Mouse (Mus musculus): ENCODE results near the gene Acp2.

Gene Acp2

GRCm38 (mm10) chr2:91255661-91256150 is 53.0 kb downstream of the Acp2 start, which contains the start of gene Pacsin3:
Pacsin3 (plus strand) TSS chr2:91255954.
- in situ Hi-C loops (cut with MboI, MseI), result no loop called here

- in situ Hi-C loops (cut with MboI, MseI), result no loop called here
These were observed 53.8 kb downstream of the Acp2 start for GRCm38 (mm10) chr2:91256256-91257125.

- in situ Hi-C loops (cut with MboI, MseI), result no loop called here
These were observed 54.7 kb downstream of the Acp2 start for GRCm38 (mm10) chr2:91257126-91257980.

GRCm38 (mm10) chr2:91258054-91258453 is 55.4 kb downstream of the Acp2 start:
- in situ Hi-C loops (cut with MboI, MseI), result no loop called here

- in situ Hi-C loops (cut with MboI, MseI), result no loop called here
These were observed 56.1 kb downstream of the Acp2 start for GRCm38 (mm10) chr2:91258830-91259229.

GRCm38 (mm10) chr2:91259493-91259892 is 56.8 kb downstream of the Acp2 start:
- in situ Hi-C loops (cut with MboI, MseI), result no loop called here
